Mouse (Mus musculus): Measurements from ENCODE around the gene Tango6. TPM values are rescaled to one million over a fixed set of nuclear protein-coding genes. Genes with fewer than 3 reads are reported as not detected.

Tango6 gene
- total and polyA plus RNA-seq, 3 experiments = 2.9 to 6.4 (median 4.5) TPM

DNA sequence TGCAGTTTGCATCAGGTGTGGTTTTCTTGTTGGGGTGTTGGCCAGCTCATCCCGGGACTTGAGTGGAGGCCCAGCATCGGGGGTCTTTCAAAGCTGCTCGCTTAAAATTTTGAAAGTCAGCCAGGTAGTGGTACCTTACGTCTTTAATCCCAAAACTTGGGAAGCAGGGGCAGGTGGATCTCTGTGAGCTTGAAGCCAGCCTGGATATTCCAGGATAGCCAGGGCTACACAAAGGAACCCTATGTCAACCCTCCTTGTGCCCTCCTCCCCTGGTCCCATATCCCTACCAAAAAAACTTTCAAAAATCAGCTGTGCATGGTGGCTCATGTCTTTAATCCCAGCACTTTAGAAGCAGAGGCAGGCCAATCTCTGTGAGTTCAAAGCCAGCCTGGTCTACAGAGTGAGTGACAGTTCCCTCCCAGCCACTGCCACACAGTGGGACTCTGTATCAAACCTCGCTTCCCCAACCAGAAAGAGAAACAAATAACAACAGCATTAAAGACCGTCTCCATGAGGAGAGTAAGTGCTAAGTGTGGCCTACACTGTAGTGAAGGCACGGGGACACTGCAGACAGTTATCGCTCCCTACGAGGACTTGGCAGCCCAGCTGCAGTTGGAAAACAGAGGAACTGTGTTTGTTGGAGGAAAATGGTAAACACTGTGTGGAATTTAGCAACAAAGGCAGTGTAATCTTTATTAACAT is 21.5 kb downstream of the Tango6 start:
- Histone ChIP-seq H3K27me3 (replicated peaks) (no peaks in the 10 kb centered on the region), H3K4me1 (ENCODE audit: control insufficient read depth in 1 of 2, insufficient read depth in 2 of 2) (peaks cover 0 to 16% of the 10 kb centered on the region in 2 experiments; a peak in 2 of 4 replicates), H3K4me2 (ENCODE audit: insufficient read depth, low read depth, poor library complexity, severe bottlenecking) (no peak overlapping the region), H3K36me3 (replicated peaks in 1 of 2; ENCODE audit: control insufficient read depth in 1 of 2, insufficient read depth in 1 of 2, low read length in 1 of 2) (peaks cover 10 to 60% of the 10 kb centered on the region in 2 experiments), H3K27ac (ENCODE audit: insufficient read depth, low read depth) (no peak overlapping the region), H3K4me3 (replicated peaks in 1 of 3; ENCODE audit: low read depth in 2 of 3, low read length in 2 of 3, poor library complexity in 1 of 3) (no peak overlapping the region), H3K9ac (ENCODE audit: insufficient read depth, low read depth) (no peak overlapping the region), H3K9me3 (replicated peaks; ENCODE audit: low read length) (no peaks in the 10 kb centered on the region), H3K79me2 (replicated peaks; ENCODE audit: control insufficient read depth, extremely low read depth, insufficient read depth, poor library complexity, severe bottlenecking) (no peaks in the 10 kb centered on the region)
- dilution Hi-C loops (cut with MboI; ENCODE audit: extremely low pct_ligation_motif_present, extremely low pct_unique_long_range_greater_than_20kb, low sequenced_read_pairs) = no loop called here
- in situ Hi-C loops (cut with MboI; ENCODE audit: low pct_ligation_motif_present, low pct_unique_long_range_greater_than_20kb, low sequenced_read_pairs) = no loop called here
- TF ChIP-seq UBTF (IDR thresholded peaks at IDR 0.05; ENCODE audit: low read depth, low read length) = no peak
- TF ChIP-seq POLR2AphosphoS2 (IDR thresholded peaks at IDR 0.05; ENCODE audit: low read depth, low read length) = no peak
- TF ChIP-seq ZC3H11A (IDR thresholded peaks at IDR 0.05; ENCODE audit: low read depth, low read length) = no peak
- TF ChIP-seq USF2 (conservative IDR thresholded peaks at IDR 0.05; ENCODE audit: low read depth, low read length) = no peak
- TF ChIP-seq MYC (IDR thresholded peaks at IDR 0.05; ENCODE audit: low read depth, low read length) = no peak
- TF ChIP-seq E2F4 (IDR thresholded peaks at IDR 0.05; ENCODE audit: insufficient replicate concordance, low read depth, low read length) = no peak
- DNase-seq (ENCODE audit: extremely low read depth) = no peak

DNA sequence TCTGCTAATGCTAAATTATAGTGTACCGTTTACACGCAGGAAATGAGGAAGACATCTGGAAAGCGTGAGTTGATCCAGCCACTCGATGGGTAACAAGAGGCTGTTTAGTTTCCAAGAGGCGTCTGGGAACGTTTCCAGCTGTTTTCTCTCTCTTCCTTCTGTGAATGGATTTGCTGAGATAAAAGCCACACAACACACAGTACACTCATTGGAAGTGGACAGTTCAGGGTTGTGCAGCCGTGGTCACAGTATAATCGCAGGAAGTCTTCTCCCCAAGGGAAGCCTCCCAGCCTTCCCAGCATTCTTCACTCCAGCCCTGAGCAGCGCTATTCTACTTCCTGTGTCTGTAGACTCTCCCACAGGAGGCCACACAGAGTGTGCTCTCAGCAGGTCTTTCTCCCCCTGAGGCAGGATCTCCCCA is 22.0 kb downstream of the Tango6 start:
- H3K27me3 ChIP-seq (replicated peaks) = no peaks in the 10 kb centered on the region
- H3K9ac ChIP-seq (ENCODE audit: insufficient read depth, low read depth) = no peak overlapping the region
- no peak overlapping the region for H3K27ac ChIP-seq (ENCODE audit: insufficient read depth, low read depth)
- TF ChIP-seq KAT2A (IDR thresholded peaks at IDR 0.05; ENCODE audit: insufficient replicate concordance, low read length) (no peak), SIN3A (IDR thresholded peaks at IDR 0.05; ENCODE audit: low read length) (no peak)
- in situ Hi-C loops (cut with MboI; ENCODE audit: low pct_ligation_motif_present, low pct_unique_long_range_greater_than_20kb, low sequenced_read_pairs) = no loop called here
- dilution Hi-C loops (cut with MboI; ENCODE audit: extremely low pct_ligation_motif_present, extremely low pct_unique_long_range_greater_than_20kb, low sequenced_read_pairs) = no loop called here
- peaks cover 8 to 57% of the 10 kb centered on the region in 2 experiments for H3K36me3 ChIP-seq (replicated peaks in 1 of 2; ENCODE audit: control insufficient read depth in 1 of 2, insufficient read depth in 1 of 2, low read length in 1 of 2)
- no peaks in the 10 kb centered on the region for H3K79me2 ChIP-seq (replicated peaks; ENCODE audit: control insufficient read depth, extremely low read depth, insufficient read depth, poor library complexity, severe bottlenecking)
- H3K4me3 ChIP-seq (replicated peaks in 1 of 3; ENCODE audit: low read depth in 2 of 3, low read length in 2 of 3, poor library complexity in 1 of 3) = no peak overlapping the region
- H3K4me1 ChIP-seq (ENCODE audit: control insufficient read depth in 1 of 2, insufficient read depth in 2 of 2) = peaks cover 0 to 13% of the 10 kb centered on the region in 2 experiments; a peak in 2 of 4 replicates
- H3K4me2 ChIP-seq (ENCODE audit: insufficient read depth, low read depth, poor library complexity, severe bottlenecking) = no peak overlapping the region
- DNase-seq (ENCODE audit: extremely low read depth) = no peak
- H3K9me3 ChIP-seq (replicated peaks; ENCODE audit: low read length) = no peaks in the 10 kb centered on the region

DNA sequence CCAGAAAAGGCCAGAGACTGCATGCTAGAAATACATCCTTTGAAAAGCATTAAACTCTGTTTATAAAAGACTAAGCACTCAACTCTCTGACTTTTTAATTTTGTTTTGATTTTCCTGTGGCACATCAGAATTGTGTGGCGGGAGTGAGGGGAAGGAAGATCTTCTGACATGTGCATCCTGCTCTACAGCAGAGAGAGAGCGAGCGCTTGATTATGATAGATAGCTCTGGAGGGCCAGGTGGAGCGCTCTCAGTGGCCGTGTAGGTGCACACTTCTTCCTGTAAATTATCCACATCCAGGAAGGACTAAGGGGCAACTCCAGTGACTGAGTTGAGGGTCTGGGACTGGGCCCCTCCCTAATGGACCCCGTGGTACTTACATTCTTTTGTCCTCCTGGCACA is 23.3 kb downstream of the Tango6 start:
- no peak overlapping the region for H3K4me3 ChIP-seq (replicated peaks in 1 of 3; ENCODE audit: low read depth in 2 of 3, low read length in 2 of 3, poor library complexity in 1 of 3)
- no peak overlapping the region for H3K9ac ChIP-seq (ENCODE audit: insufficient read depth, low read depth)
- H3K79me2 ChIP-seq (replicated peaks; ENCODE audit: control insufficient read depth, extremely low read depth, insufficient read depth, poor library complexity, severe bottlenecking) = no peaks in the 10 kb centered on the region
- TF ChIP-seq ZNF384 (IDR thresholded peaks at IDR 0.05; ENCODE audit: low read depth, low read length) (no peak), RAD21 (IDR thresholded peaks at IDR 0.05; ENCODE audit: low read depth, low read length) (no peak), MXI1 (IDR thresholded peaks at IDR 0.05; ENCODE audit: low read depth, low read length) (no peak), KAT2A (IDR thresholded peaks at IDR 0.05; ENCODE audit: insufficient replicate concordance, low read length) (no peak), GABPA (IDR thresholded peaks at IDR 0.05; ENCODE audit: insufficient replicate concordance, low read depth, low read length) (no peak), ETS1 (conservative IDR thresholded peaks at IDR 0.05; ENCODE audit: low read depth, low read length) (no peak), NRF1 (IDR thresholded peaks at IDR 0.05; ENCODE audit: low read depth, low read length) (no peak), HCFC1 (IDR thresholded peaks at IDR 0.05; ENCODE audit: low read depth, low read length) (no peak), SMC3 (IDR thresholded peaks at IDR 0.05; ENCODE audit: low read depth, low read length) (no peak), MAX (IDR thresholded peaks at IDR 0.05; ENCODE audit: low read length) (no peak), CTCF (conservative IDR thresholded peaks at IDR 0.05 in 1 of 2, IDR thresholded peaks at IDR 0.05 in 1 of 2; ENCODE audit: low read depth in 2 of 2, low read length in 2 of 2) (no peak), ZKSCAN1 (IDR thresholded peaks at IDR 0.05; ENCODE audit: borderline replicate concordance, low read depth, low read length) (no peak), EP300 (IDR thresholded peaks at IDR 0.05; ENCODE audit: low read length) (no peak)
- dilution Hi-C loops (cut with MboI; ENCODE audit: extremely low pct_ligation_motif_present, extremely low pct_unique_long_range_greater_than_20kb, low sequenced_read_pairs) (no loop called here), in situ Hi-C loops (cut with MboI; ENCODE audit: low pct_ligation_motif_present, low pct_unique_long_range_greater_than_20kb, low sequenced_read_pairs) (no loop called here)
- H3K4me1 ChIP-seq (ENCODE audit: control insufficient read depth in 1 of 2, insufficient read depth in 2 of 2) = peaks cover 0 to 7% of the 10 kb centered on the region in 2 experiments; a peak in 2 of 4 replicates
- H3K27ac ChIP-seq (ENCODE audit: insufficient read depth, low read depth) = no peak overlapping the region
- no peaks in the 10 kb centered on the region for H3K9me3 ChIP-seq (replicated peaks; ENCODE audit: low read length)
- H3K27me3 ChIP-seq (replicated peaks) = no peaks in the 10 kb centered on the region
- H3K4me2 ChIP-seq (ENCODE audit: insufficient read depth, low read depth, poor library complexity, severe bottlenecking) = no peak overlapping the region
- DNase-seq (ENCODE audit: extremely low read depth) = no peak
- H3K36me3 ChIP-seq (replicated peaks in 1 of 2; ENCODE audit: control insufficient read depth in 1 of 2, insufficient read depth in 1 of 2, low read length in 1 of 2) = peaks cover 2 to 46% of the 10 kb centered on the region in 2 experiments

Data from CH12.LX (cell line).